Mouse (Mus musculus) brain, embryonic 14.5 days (tissue): ENCODE measurements around the gene Gm16867.
"Not testable (repeated sequence)": the region's sequence is repeated elsewhere in the genome, so short reads cannot be mapped to it uniquely, and the experiment has no call there.

Experiments
- CTCF ChIP-seq: fragments of 200-500 bp; IDR thresholded peaks from 2 replicates; pipeline ENCODE4 v1.5.1; 2012; ENCODE audit warnings: inconsistent platforms, mild to moderate bottlenecking, moderate library complexity, borderline replicate concordance; ENCODE audit not compliant: insufficient read depth, insufficient read length; ENCODE audit errors: extremely low read depth
- POLR2A ChIP-seq: fragments of 200-500 bp; IDR thresholded peaks from 2 replicates; pipeline ENCODE4 v1.6.1; 2012; ENCODE audit warnings: mild to moderate bottlenecking, inconsistent platforms, borderline replicate concordance; ENCODE audit not compliant: poor library complexity, insufficient read depth, insufficient read length, severe bottlenecking; ENCODE audit errors: extremely low read depth

DNA sequence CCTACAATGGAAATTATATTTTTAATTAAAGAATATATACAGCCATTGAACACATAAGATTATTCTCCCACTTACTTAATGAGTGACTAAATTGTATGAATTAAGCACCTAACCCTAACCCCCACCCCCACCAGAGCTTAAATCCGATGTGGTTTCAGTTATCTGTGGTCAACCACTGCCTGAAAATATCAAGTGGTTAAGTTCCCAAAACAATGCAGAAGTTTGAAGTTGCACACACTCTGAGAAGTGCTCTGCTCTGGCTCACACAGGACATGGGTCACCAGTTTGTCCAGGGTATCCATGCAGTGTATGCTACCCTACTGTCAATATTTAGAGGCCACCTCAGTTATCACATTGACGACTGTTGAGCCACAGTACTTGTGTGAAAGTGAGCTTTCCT lies 41.9 kb upstream of the Gm16867 start:
- not testable (repeated sequence) for TF ChIP-seq CTCF, POLR2A
